Mouse (Mus musculus) T-helper 1 cell (primary cell): ENCODE measurements around the gene Dyrk3.

ENCODE experiments used
- in situ Hi-C: fragments of 300-600 bp; cut with MboI, MseI; formaldehyde crosslinking; loops from one replicate; pipeline ENCODE4 v1.15.1; 2025; ENCODE audit warnings: high pct_unique_total_duplicates

Gene Dyrk3

GRCm38 (mm10) chr1:131138191-131139016 lies at the start of gene Dyrk3:
Gene Dyrk3 (minus strand): TSS chr1:131138340.
- in situ Hi-C loops = no loop called here

DNA sequence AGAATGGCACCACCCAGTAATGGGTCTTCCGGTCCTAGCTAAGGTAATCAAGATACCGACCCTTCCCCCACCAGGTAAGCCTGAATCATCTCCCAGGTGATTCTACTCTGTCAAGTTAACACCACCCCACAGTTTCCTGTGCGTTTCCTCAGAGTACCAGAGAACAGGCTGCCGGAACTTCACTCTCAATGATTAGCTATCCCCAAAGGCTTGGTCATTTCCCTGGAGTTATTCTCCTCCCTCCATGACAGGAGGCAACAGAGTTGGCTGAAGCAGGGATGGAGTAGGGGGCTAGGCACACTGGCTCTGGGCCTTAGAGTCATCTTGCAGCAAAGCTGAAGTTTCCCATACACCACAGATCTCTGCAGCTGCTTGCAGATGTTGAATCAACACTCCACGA lies 49.7 kb upstream of the Dyrk3 start:
- in situ Hi-C loops = no loop called here

- in situ Hi-C loops = no loop called here
Observed at GRCm38 (mm10) chr1:131186995-131187394, 48.9 kb upstream of the Dyrk3 start.

GRCm38 (mm10) chr1:131185821-131186506 lies 47.8 kb upstream of the Dyrk3 start:
- in situ Hi-C loops = no loop called here

DNA sequence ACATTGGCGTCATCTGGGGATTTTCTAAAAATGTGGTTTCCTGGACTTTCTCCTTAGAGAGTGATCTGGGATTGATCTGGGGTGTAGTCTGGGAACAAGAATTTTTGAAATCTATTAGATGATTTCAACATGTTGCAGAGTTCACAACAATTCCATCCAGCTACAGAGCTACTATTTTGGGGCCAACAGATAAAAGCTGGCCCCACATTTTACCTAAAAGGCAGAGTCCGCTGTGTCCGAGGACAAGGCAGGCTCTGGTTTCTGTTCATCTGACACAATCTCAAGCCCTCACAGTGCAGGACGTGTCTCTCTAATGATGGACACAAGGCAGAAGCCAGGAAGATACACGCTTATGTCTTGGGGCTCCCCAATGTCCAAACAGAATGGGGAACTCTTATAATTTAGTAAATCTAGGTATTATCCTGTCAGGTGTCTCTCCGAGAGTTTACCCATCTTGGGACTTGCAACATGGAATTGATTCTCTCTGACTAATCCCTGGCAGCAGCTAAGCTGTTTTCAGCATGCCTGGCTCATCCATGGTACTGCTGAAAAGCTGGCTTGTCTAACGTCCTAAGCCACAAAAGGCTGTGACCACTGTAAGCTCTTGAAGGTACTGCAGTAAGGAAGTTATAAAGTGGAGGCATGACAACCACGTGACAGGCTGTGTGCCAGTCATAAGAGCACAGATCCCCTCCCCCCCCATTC lies 47.0 kb upstream of the Dyrk3 start:
- in situ Hi-C loops = loop anchor here (5.0 kb wide), 1 partner anchor 77 kb away; no protein-coding TSS in a partner anchor

DNA sequence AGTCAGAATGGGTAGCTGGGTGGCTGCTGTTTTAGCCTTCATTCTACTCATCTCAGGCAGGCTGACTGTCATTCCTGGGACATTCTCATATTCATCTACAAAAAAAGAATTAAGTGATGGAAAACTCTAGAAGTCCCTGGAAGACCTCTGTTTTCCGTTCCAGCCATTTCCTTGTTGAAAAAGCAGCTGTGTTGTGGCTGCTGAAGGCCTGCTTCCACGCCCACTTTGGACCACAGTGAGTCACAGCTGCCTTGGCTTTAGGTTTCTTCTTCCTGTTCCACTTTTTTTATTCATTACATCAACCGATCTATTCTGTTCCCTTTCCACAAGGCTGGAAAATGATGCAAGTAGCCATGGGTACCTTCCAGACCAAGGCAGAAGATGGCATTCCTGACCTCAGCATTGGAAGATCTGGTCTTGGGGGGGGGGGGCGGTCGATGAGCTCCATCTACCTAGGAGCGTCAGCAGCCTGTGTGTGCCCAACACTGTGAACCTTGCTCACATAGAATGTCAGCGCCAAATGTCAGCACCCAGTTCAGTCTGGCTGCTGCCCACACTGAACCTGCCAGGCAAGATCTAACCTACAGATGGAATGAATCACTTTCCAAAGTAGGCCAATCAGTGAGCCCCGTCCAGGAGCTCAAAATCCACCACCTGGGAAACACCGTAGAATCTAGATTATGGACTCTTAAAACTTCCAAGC lies 46.3 kb upstream of the Dyrk3 start:
- in situ Hi-C loops = loop anchor here (5.0 kb wide), 1 partner anchor 78 kb away; no protein-coding TSS in a partner anchor

GRCm38 (mm10) chr1:131183201-131183600 lies 45.1 kb upstream of the Dyrk3 start:
- in situ Hi-C loops = loop anchor here (5.0 kb wide), 1 partner anchor 79 kb away; no protein-coding TSS in a partner anchor

GRCm38 (mm10) chr1:131181642-131182527 lies 43.7 kb upstream of the Dyrk3 start:
- in situ Hi-C loops = loop anchor here (5.0 kb wide), 1 partner anchor 80 kb away; no protein-coding TSS in a partner anchor

DNA sequence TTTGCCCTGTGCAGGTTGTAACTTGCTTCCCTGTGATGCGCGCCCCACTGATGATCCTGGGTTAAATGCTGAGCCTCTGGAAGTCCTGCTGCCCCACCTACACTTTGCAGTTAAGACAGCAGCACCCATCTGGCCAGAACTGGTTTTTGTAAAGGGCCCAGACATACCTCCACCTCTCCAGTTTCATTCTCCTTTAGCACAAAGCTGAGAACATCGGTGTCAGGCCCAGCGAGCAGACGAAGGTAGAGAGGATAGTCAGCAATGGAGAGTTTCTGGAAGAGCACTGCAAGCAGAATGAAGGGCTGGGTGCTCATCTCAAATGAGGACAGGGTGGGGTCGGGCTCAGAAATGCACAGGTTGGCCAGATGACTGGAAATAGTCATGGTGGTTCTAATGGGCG lies 42.2 kb upstream of the Dyrk3 start:
- in situ Hi-C loops = loop anchor here (5.0 kb wide), 1 partner anchor 82 kb away; no protein-coding TSS in a partner anchor

- in situ Hi-C loops = no loop called here
Observed at GRCm38 (mm10) chr1:131178083-131178482, 39.9 kb upstream of the Dyrk3 start.

DNA sequence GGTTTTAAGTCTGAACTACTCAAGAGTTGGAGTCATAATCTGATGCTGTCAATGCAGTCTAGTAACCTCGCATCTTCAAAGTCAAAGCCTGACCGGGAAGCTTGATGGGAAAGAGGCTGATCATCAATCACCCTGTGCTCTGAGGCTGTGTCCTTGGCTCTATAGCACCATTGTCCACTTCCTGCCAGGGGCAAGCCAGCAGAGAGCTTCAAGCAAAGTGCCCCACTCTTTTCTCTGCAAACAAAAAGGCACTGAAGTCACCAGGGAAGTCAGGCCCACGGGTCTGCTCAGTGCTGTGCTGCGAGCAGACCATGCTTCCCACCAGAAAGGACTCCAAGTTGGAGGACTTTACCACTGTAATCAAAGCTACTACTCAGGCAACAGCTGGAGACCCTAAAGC lies 39.1 kb upstream of the Dyrk3 start:
- in situ Hi-C loops = no loop called here

- in situ Hi-C loops = no loop called here
Observed at GRCm38 (mm10) chr1:131175819-131176218, 37.7 kb upstream of the Dyrk3 start.

GRCm38 (mm10) chr1:131175189-131175588 lies 37.0 kb upstream of the Dyrk3 start:
- in situ Hi-C loops = no loop called here

DNA sequence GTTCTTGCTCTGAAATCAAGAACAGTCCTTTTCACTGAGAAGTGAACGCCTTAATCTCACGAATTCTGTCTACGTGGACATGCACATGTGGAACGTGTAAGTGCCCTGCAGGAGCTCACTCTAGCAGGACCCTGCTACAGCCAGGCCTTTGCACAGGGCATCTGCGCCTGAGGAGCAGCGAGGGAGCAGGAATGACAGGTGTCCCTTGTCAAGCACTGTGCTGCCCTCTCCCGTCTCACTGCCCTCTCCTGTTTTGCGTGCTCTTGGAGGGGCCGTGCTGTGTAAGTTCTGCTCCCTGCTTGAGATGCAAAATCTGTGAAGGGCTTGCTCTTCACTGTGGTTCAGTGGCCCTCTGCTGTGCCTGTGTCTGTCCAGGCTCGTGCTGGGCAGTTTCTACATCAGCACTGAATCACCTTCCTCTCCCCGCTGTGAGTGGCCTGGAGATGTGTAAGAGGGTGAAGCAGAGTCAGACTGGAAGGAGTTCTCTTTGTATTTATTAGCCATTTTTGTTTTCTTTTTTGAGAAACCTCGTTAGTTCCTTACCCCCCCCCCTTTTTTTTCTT lies 36.2 kb upstream of the Dyrk3 start:
- in situ Hi-C loops = no loop called here

- in situ Hi-C loops = no loop called here
Observed at GRCm38 (mm10) chr1:131173809-131174208, 35.7 kb upstream of the Dyrk3 start.

GRCm38 (mm10) chr1:131173001-131173400 lies 34.9 kb upstream of the Dyrk3 start:
- in situ Hi-C loops = no loop called here

GRCm38 (mm10) chr1:131167612-131168011 lies 29.5 kb upstream of the Dyrk3 start:
- in situ Hi-C loops = no loop called here

- in situ Hi-C loops = no loop called here
Observed at GRCm38 (mm10) chr1:131164427-131164826, 26.3 kb upstream of the Dyrk3 start.

- in situ Hi-C loops = no loop called here
Observed at GRCm38 (mm10) chr1:131161091-131161490, 23.0 kb upstream of the Dyrk3 start.
